Mouse (Mus musculus) myocyte (in vitro differentiated cells): Measurements from ENCODE around the gene Tmem132e.

ENCODE experiments used
- MAX ChIP-seq: IDR thresholded peaks from one replicate; pipeline ENCODE4 v1.6.1; 2011; ENCODE audit warnings: low read depth, mild to moderate bottlenecking, control low read depth
- POLR2A ChIP-seq: IDR thresholded peaks from one replicate; pipeline ENCODE4 v1.6.1; 2011; ENCODE audit warnings: low read depth, mild to moderate bottlenecking, control low read depth, moderate library complexity; ENCODE audit not compliant: insufficient read length

GRCm38 (mm10) chr11:82340900-82341299, 47.8 kb upstream of the Tmem132e start:
- TF ChIP-seq POLR2A, result no peak
- TF ChIP-seq MAX, result no peak
